Mouse (Mus musculus) midbrain, embryonic 10.5 days (tissue): ENCODE results near the gene Ambra1. TPM values are rescaled to one million over a fixed set of nuclear protein-coding genes. Genes with fewer than 3 reads are reported as not detected.

Source experiments
- DNase-seq: peaks from one replicate; pipeline ENCODE4 v3.0.0-alpha.2; 2017; ENCODE audit warnings: low spot score
- H3K27ac ChIP-seq: fragments of 300-500 bp; sonication (generic); replicated peaks from 2 replicates; pipeline ENCODE4 v1.5.1; 2016; ENCODE audit warnings: mild to moderate bottlenecking
- H3K27me3 ChIP-seq: fragments of 300-500 bp; sonication (generic); 2 replicates; pipeline ENCODE4 v1.6.1; 2016; ENCODE audit warnings: low read depth, mild to moderate bottlenecking; ENCODE audit not compliant: poor library complexity, severe bottlenecking
- H3K36me3 ChIP-seq: fragments of 300-500 bp; sonication (generic); 2 replicates; pipeline ENCODE4 v1.6.1; 2016; ENCODE audit warnings: mild to moderate bottlenecking, moderate library complexity
- H3K4me1 ChIP-seq: fragments of 300-500 bp; sonication (generic); 2 replicates; pipeline ENCODE4 v1.6.1; 2016
- H3K4me3 ChIP-seq: fragments of 300-500 bp; sonication (generic); 2 replicates; pipeline ENCODE4 v1.5.1; 2016; ENCODE audit warnings: mild to moderate bottlenecking, moderate library complexity
- H3K9me3 ChIP-seq: fragments of 300-500 bp; sonication (generic); replicated peaks from 2 replicates; pipeline ENCODE4 v1.6.1; 2016; ENCODE audit warnings: mild to moderate bottlenecking
- WGBS: fragments of 180-500 bp; shearing (Covaris S2); methylation state at CpG from one replicate; pipeline ENCODE4 v1.1.7; 2016; 5-methylcytosine and 5-hydroxymethylcytosine counted together
- polyA plus RNA-seq: library from polyadenylated mRNA; unstranded; fragments of >200 nt; fragmentation: Nextera tagmentation; extraction: Ambion mirVana; gene quantifications from 2 replicates; pipeline ENCODE4 v1.2.1, GENCODE M21; 2016

Gene Ambra1
- polyA plus RNA-seq, 1 experiment from 2014 or later: 21.2 TPM

- 93% methylated on average over 17 of the region's 17 CpGs for WGBS
- no peak overlapping the region for H3K4me3 ChIP-seq
- peaks cover 70% of the 10 kb centered on the region for H3K36me3 ChIP-seq
Measured at GRCm38 (mm10) chr2:91771921-91772705, 42.2 kb downstream of the Ambra1 start.

GRCm38 (mm10) chr2:91773309-91773708, 43.4 kb downstream of the Ambra1 start:
- H3K4me1 ChIP-seq: no peaks in the 10 kb centered on the region
- no peak overlapping the region for H3K27ac ChIP-seq
- H3K36me3 ChIP-seq: peaks cover 63% of the 10 kb centered on the region
- no peaks in the 10 kb centered on the region for H3K9me3 ChIP-seq
- DNase-seq: no peak
- H3K4me3 ChIP-seq: no peak overlapping the region
- 95% methylated on average over 7 of the region's 7 CpGs for WGBS
- no peaks in the 10 kb centered on the region for H3K27me3 ChIP-seq

More at GRCm38 (mm10) chr2:91771921-91772705, 42.2 kb downstream of the Ambra1 start:
- Histone ChIP-seq H3K27ac (no peak overlapping the region), H3K27me3 (no peaks in the 10 kb centered on the region), H3K4me1 (no peaks in the 10 kb centered on the region), H3K9me3 (no peaks in the 10 kb centered on the region)
- no peak for DNase-seq

GRCm38 (mm10) chr2:91779166-91779565, 49.2 kb downstream of the Ambra1 start:
- WGBS: 71% methylated on average over 3 of the region's 3 CpGs
- Histone ChIP-seq H3K4me1 (0 out of 2 replicates have a peak, but pooled peaks cover 5% of the 10 kb centered on the region), H3K36me3 (peaks cover 19% of the 10 kb centered on the region; the same call in 1 of the 2 replicates), H3K27ac (no peak overlapping the region), H3K9me3 (no peaks in the 10 kb centered on the region), H3K4me3 (no peak overlapping the region), H3K27me3 (no peaks in the 10 kb centered on the region)
- DNase-seq: no peak

GRCm38 (mm10) chr2:91791621-91792020, 61.7 kb downstream of the Ambra1 start:
- H3K4me3 ChIP-seq: no peak overlapping the region
- 62% methylated on average over 2 of the region's 2 CpGs for WGBS
- H3K9me3 ChIP-seq: no peaks in the 10 kb centered on the region
- no peaks in the 10 kb centered on the region for H3K36me3 ChIP-seq
- no peak overlapping the region for H3K27ac ChIP-seq
- no peaks in the 10 kb centered on the region for H3K4me1 ChIP-seq
- DNase-seq: no peak
- H3K27me3 ChIP-seq: no peaks in the 10 kb centered on the region

- H3K9me3 ChIP-seq: no peaks in the 10 kb centered on the region
- no peak overlapping the region for H3K27ac ChIP-seq
- no peak for DNase-seq
- H3K4me1 ChIP-seq: no peaks in the 10 kb centered on the region
- no peak overlapping the region for H3K4me3 ChIP-seq
- 91% methylated on average over 1 of the region's 1 CpGs for WGBS
- H3K27me3 ChIP-seq: no peaks in the 10 kb centered on the region
- H3K36me3 ChIP-seq: no peaks in the 10 kb centered on the region
Measured at GRCm38 (mm10) chr2:91792346-91792745, 62.4 kb downstream of the Ambra1 start.

GRCm38 (mm10) chr2:91794466-91794865, 64.5 kb downstream of the Ambra1 start:
- H3K36me3 ChIP-seq: no peaks in the 10 kb centered on the region
- WGBS: 87% methylated on average over 2 of the region's 2 CpGs
- H3K27ac ChIP-seq: no peak overlapping the region
- no peak overlapping the region for H3K4me3 ChIP-seq
- H3K9me3 ChIP-seq: no peaks in the 10 kb centered on the region
- no peaks in the 10 kb centered on the region for H3K27me3 ChIP-seq
- H3K4me1 ChIP-seq: no peaks in the 10 kb centered on the region
- DNase-seq: no peak

- Histone ChIP-seq H3K4me3 (no peak overlapping the region), H3K27me3 (no peaks in the 10 kb centered on the region), H3K27ac (no peak overlapping the region), H3K9me3 (no peaks in the 10 kb centered on the region), H3K36me3 (no peaks in the 10 kb centered on the region), H3K4me1 (no peaks in the 10 kb centered on the region)
- WGBS: 94% methylated on average over 3 of the region's 3 CpGs
- no peak for DNase-seq
Measured at GRCm38 (mm10) chr2:91795091-91795490, 65.2 kb downstream of the Ambra1 start.

GRCm38 (mm10) chr2:91811433-91811832, 81.5 kb downstream of the Ambra1 start:
- WGBS: 88% methylated on average over 6 of the region's 6 CpGs
- Histone ChIP-seq H3K4me1 (no peaks in the 10 kb centered on the region), H3K4me3 (no peak overlapping the region), H3K36me3 (peaks cover 37% of the 10 kb centered on the region), H3K27me3 (no peaks in the 10 kb centered on the region), H3K9me3 (no peaks in the 10 kb centered on the region), H3K27ac (no peak overlapping the region)
- no peak for DNase-seq

GRCm38 (mm10) chr2:91816741-91817140, 86.8 kb downstream of the Ambra1 start:
- Histone ChIP-seq H3K36me3 (peaks cover 19% of the 10 kb centered on the region), H3K27me3 (no peaks in the 10 kb centered on the region), H3K4me3 (no peak overlapping the region), H3K9me3 (no peaks in the 10 kb centered on the region), H3K27ac (no peak overlapping the region), H3K4me1 (no peaks in the 10 kb centered on the region)
- DNase-seq: no peak

GRCm38 (mm10) chr2:91832227-91832626, 102.3 kb downstream of the Ambra1 start:
- no peaks in the 10 kb centered on the region for H3K4me1 ChIP-seq
- H3K27ac ChIP-seq: no peak overlapping the region
- H3K4me3 ChIP-seq: no peak overlapping the region
- no peaks in the 10 kb centered on the region for H3K27me3 ChIP-seq
- no peaks in the 10 kb centered on the region for H3K9me3 ChIP-seq
- H3K36me3 ChIP-seq: 0 out of 2 replicates have a peak, but pooled peaks cover 2% of the 10 kb centered on the region
- no peak for DNase-seq

- Histone ChIP-seq H3K27ac (no peak overlapping the region), H3K4me1 (no peaks in the 10 kb centered on the region), H3K9me3 (no peaks in the 10 kb centered on the region), H3K4me3 (no peak overlapping the region), H3K27me3 (no peaks in the 10 kb centered on the region), H3K36me3 (peaks cover 8% of the 10 kb centered on the region; the same call in 1 of the 2 replicates)
- no peak for DNase-seq
- 81% methylated on average over 1 of the region's 1 CpGs for WGBS
Measured at GRCm38 (mm10) chr2:91834272-91834671, 104.3 kb downstream of the Ambra1 start.

- Histone ChIP-seq H3K9me3 (no peaks in the 10 kb centered on the region), H3K4me1 (no peaks in the 10 kb centered on the region), H3K36me3 (peaks cover 8% of the 10 kb centered on the region; the same call in 1 of the 2 replicates), H3K27ac (no peak overlapping the region), H3K27me3 (no peaks in the 10 kb centered on the region), H3K4me3 (no peak overlapping the region)
- no peak for DNase-seq
- WGBS: 90% methylated on average over 1 of the region's 1 CpGs
Measured at GRCm38 (mm10) chr2:91835031-91835430, 105.1 kb downstream of the Ambra1 start.

GRCm38 (mm10) chr2:91835631-91836030, 105.7 kb downstream of the Ambra1 start:
- Histone ChIP-seq H3K9me3 (no peaks in the 10 kb centered on the region), H3K27me3 (no peaks in the 10 kb centered on the region), H3K27ac (no peak overlapping the region), H3K4me3 (no peak overlapping the region), H3K4me1 (no peaks in the 10 kb centered on the region), H3K36me3 (peaks cover 8% of the 10 kb centered on the region; the same call in 1 of the 2 replicates)
- no peak for DNase-seq
- WGBS: 93% methylated on average over 3 of the region's 3 CpGs
